Mouse (Mus musculus) limb, embryonic 13.5 days (tissue): Measurements from ENCODE around the gene Nacc2. TPM values are rescaled to one million over a fixed set of nuclear protein-coding genes. Genes with fewer than 3 reads are reported as not detected.

Experiments used
- ATAC-seq: fragments of 200-750 bp; cut with Nextera tagmentation; 2 replicates; pipeline ENCODE4 v1.8.0; 2017; ENCODE audit warnings: low read depth, moderate number of reproducible peaks, moderate TSS enrichment; ENCODE audit not compliant: low FRiP score
- H3K27ac ChIP-seq: fragments of 300-500 bp; sonication (generic); 2 replicates; pipeline ENCODE4 v1.5.1; 2015; ENCODE audit warnings: inconsistent platforms, mild to moderate bottlenecking, moderate library complexity
- H3K27me3 ChIP-seq: fragments of 300-500 bp; sonication (generic); 2 replicates; pipeline ENCODE4 v1.6.1; 2015; ENCODE audit warnings: mild to moderate bottlenecking, inconsistent platforms
- H3K36me3 ChIP-seq: fragments of 300-500 bp; sonication (generic); 2 replicates; pipeline ENCODE4 v1.6.1; 2015; ENCODE audit warnings: inconsistent platforms, mild to moderate bottlenecking, moderate library complexity
- H3K4me1 ChIP-seq: fragments of 300-500 bp; sonication (generic); 2 replicates; pipeline ENCODE4 v1.6.1; 2015; ENCODE audit warnings: inconsistent platforms
- H3K4me2 ChIP-seq: fragments of 300-500 bp; sonication (generic); replicated peaks from 2 replicates; pipeline ENCODE4 v1.6.1; 2015; ENCODE audit warnings: inconsistent platforms, mild to moderate bottlenecking, moderate library complexity
- H3K4me3 ChIP-seq: fragments of 300-500 bp; sonication (generic); 2 replicates; pipeline ENCODE4 v1.5.1; 2015; ENCODE audit warnings: moderate library complexity, mild to moderate bottlenecking, inconsistent platforms
- H3K9ac ChIP-seq: fragments of 300-500 bp; sonication (generic); 2 replicates; pipeline ENCODE4 v1.6.1; 2015; ENCODE audit warnings: mild to moderate bottlenecking, inconsistent platforms
- H3K9me3 ChIP-seq: fragments of 300-500 bp; sonication (generic); 2 replicates; pipeline ENCODE4 v1.6.1; 2016; ENCODE audit warnings: inconsistent platforms
- WGBS: fragments of 180-500 bp; shearing (Covaris S2); methylation state at CpG from one replicate; pipeline ENCODE4 v1.1.7; 2015; 5-methylcytosine and 5-hydroxymethylcytosine counted together
- polyA plus RNA-seq: library from polyadenylated mRNA; unstranded; fragments of >200 nt; fragmentation: Nextera tagmentation; extraction: Ambion mirVana; gene quantifications from 2 replicates; pipeline ENCODE4 v1.2.1, GENCODE M21; 2015

Gene Nacc2
- polyA plus RNA-seq, 1 experiment from 2014 or later: 5.2 TPM

- WGBS: 65% methylated on average over 14 of the region's 14 CpGs
- no peak overlapping the region for H3K4me3 ChIP-seq
- no peak for ATAC-seq
- H3K9me3 ChIP-seq: no peaks in the 10 kb centered on the region
- no peaks in the 10 kb centered on the region for H3K36me3 ChIP-seq
- H3K27ac ChIP-seq: no peak overlapping the region
- H3K4me2 ChIP-seq: no peak overlapping the region
- H3K9ac ChIP-seq: no peak overlapping the region
- H3K4me1 ChIP-seq: peaks cover 19% of the 10 kb centered on the region
- peaks cover 29% of the 10 kb centered on the region; the same call in 1 of the 2 replicates for H3K27me3 ChIP-seq
Measured at GRCm38 (mm10) chr2:26039951-26040350, 83.1 kb downstream of the Nacc2 start.

- Histone ChIP-seq H3K4me2 (no peak overlapping the region), H3K27me3 (peaks cover 29% of the 10 kb centered on the region; the same call in 1 of the 2 replicates), H3K9ac (no peak overlapping the region), H3K36me3 (no peaks in the 10 kb centered on the region), H3K9me3 (no peaks in the 10 kb centered on the region), H3K27ac (no peak overlapping the region), H3K4me3 (no peak overlapping the region), H3K4me1 (peaks cover 34% of the 10 kb centered on the region)
- ATAC-seq: no peak
- 54% methylated on average over 6 of the region's 6 CpGs for WGBS
Measured at GRCm38 (mm10) chr2:26037386-26037785, 85.6 kb downstream of the Nacc2 start.

- no peak overlapping the region for H3K9ac ChIP-seq
- H3K4me1 ChIP-seq: peaks cover 29% of the 10 kb centered on the region
- ATAC-seq: no peak
- no peaks in the 10 kb centered on the region for H3K36me3 ChIP-seq
- peak overlapping the region; percentile 42 for H3K4me2 ChIP-seq
- no peak overlapping the region for H3K4me3 ChIP-seq
- no peak overlapping the region for H3K27ac ChIP-seq
- no peaks in the 10 kb centered on the region for H3K9me3 ChIP-seq
- H3K27me3 ChIP-seq: peaks cover 24% of the 10 kb centered on the region; the same call in 1 of the 2 replicates
- WGBS: 50% methylated on average over 15 of the region's 15 CpGs
Measured at GRCm38 (mm10) chr2:26034344-26035050, 88.5 kb downstream of the Nacc2 start.

GRCm38 (mm10) chr2:26030288-26030687 is 92.7 kb downstream of the Nacc2 start:
- no peaks in the 10 kb centered on the region for H3K9me3 ChIP-seq
- WGBS: 40% methylated on average over 3 of the region's 3 CpGs

GRCm38 (mm10) chr2:26024138-26025075 is 98.6 kb downstream of the Nacc2 start:
- 34% methylated on average over 4 of the region's 4 CpGs for WGBS
- H3K36me3 ChIP-seq: no peaks in the 10 kb centered on the region
- H3K4me1 ChIP-seq: peaks cover 15% of the 10 kb centered on the region
- H3K4me2 ChIP-seq: no peak overlapping the region
- ATAC-seq: no peak
- no peak overlapping the region for H3K27ac ChIP-seq
- no peaks in the 10 kb centered on the region for H3K9me3 ChIP-seq
- H3K27me3 ChIP-seq: peaks cover 3% of the 10 kb centered on the region; the same call in 1 of the 2 replicates
- no peak overlapping the region for H3K4me3 ChIP-seq
- no peak overlapping the region for H3K9ac ChIP-seq

More at GRCm38 (mm10) chr2:26030288-26030687, 92.7 kb downstream of the Nacc2 start:
- Histone ChIP-seq H3K36me3 (no peaks in the 10 kb centered on the region), H3K27ac (no peak overlapping the region), H3K27me3 (peaks cover 5% of the 10 kb centered on the region; the same call in 1 of the 2 replicates), H3K4me3 (no peak overlapping the region), H3K9ac (no peak overlapping the region), H3K4me2 (no peak overlapping the region), H3K4me1 (peaks cover 18% of the 10 kb centered on the region)
- no peak for ATAC-seq

GRCm38 (mm10) chr2:26022626-26023025 is 100.4 kb downstream of the Nacc2 start:
- H3K4me3 ChIP-seq: no peak overlapping the region
- 64% methylated on average over 1 of the region's 1 CpGs for WGBS
- H3K27ac ChIP-seq: no peak overlapping the region
- no peak for ATAC-seq
- peaks cover 19% of the 10 kb centered on the region for H3K4me1 ChIP-seq
- H3K9me3 ChIP-seq: no peaks in the 10 kb centered on the region
- H3K9ac ChIP-seq: no peak overlapping the region
- no peak overlapping the region for H3K4me2 ChIP-seq
- no peaks in the 10 kb centered on the region for H3K27me3 ChIP-seq
- no peaks in the 10 kb centered on the region for H3K36me3 ChIP-seq

GRCm38 (mm10) chr2:26022258-26022565 is 100.8 kb downstream of the Nacc2 start:
- Histone ChIP-seq H3K9ac (no peak overlapping the region), H3K36me3 (no peaks in the 10 kb centered on the region), H3K4me1 (peaks cover 22% of the 10 kb centered on the region), H3K27me3 (no peaks in the 10 kb centered on the region), H3K27ac (no peak overlapping the region), H3K4me2 (peak overlapping the region; percentile 52), H3K4me3 (peak overlapping the region; percentile 85; the same call in 1 of the 2 replicates), H3K9me3 (no peaks in the 10 kb centered on the region)
- ATAC-seq: no peak; the same call in 1 of the 2 replicates
- WGBS: 85% methylated on average over 8 of the region's 8 CpGs

GRCm38 (mm10) chr2:26021561-26022257 is 101.3 kb downstream of the Nacc2 start, which contains the start of gene Ubac1:
TSS of gene Ubac1 (minus strand) at chr2:26021747.
- Histone ChIP-seq H3K9ac (peak within 1 kb of the TSS; percentile 91), H3K36me3 (no peaks in the 10 kb centered on the region), H3K4me3 (peak within 1 kb of the TSS; percentile 85), H3K27me3 (no peaks in the 10 kb centered on the region), H3K9me3 (no peaks in the 10 kb centered on the region), H3K4me2 (peak within 1 kb of the TSS; percentile 95), H3K4me1 (peaks cover 25% of the 10 kb centered on the region), H3K27ac (peak within 1 kb of the TSS; percentile 76)
- peak; percentile 90 for ATAC-seq
- WGBS: 6% methylated on average over 50 of the region's 50 CpGs

GRCm38 (mm10) chr2:26020714-26021560 is 102.1 kb downstream of the Nacc2 start:
- Histone ChIP-seq H3K4me3 (peak overlapping the region; percentile 85), H3K27me3 (no peaks in the 10 kb centered on the region), H3K9ac (peak overlapping the region; percentile 91), H3K27ac (peak overlapping the region; percentile 76), H3K36me3 (0 out of 2 replicates have a peak, but pooled peaks cover 5% of the 10 kb centered on the region), H3K4me1 (peaks cover 25% of the 10 kb centered on the region), H3K4me2 (peak overlapping the region; percentile 95), H3K9me3 (no peaks in the 10 kb centered on the region)
- WGBS: 3% methylated on average over 38 of the region's 38 CpGs
- ATAC-seq: peak; percentile 12; the same call in 1 of the 2 replicates

GRCm38 (mm10) chr2:26019923-26020322 is 103.1 kb downstream of the Nacc2 start:
- no peak for ATAC-seq
- no peak overlapping the region for H3K4me3 ChIP-seq
- WGBS: 69% methylated on average over 3 of the region's 3 CpGs
- H3K4me1 ChIP-seq: peaks cover 25% of the 10 kb centered on the region
- no peaks in the 10 kb centered on the region for H3K9me3 ChIP-seq
- H3K9ac ChIP-seq: peak overlapping the region; percentile 91; the same call in 1 of the 2 replicates
- no peak overlapping the region for H3K27ac ChIP-seq
- peak overlapping the region; percentile 95 for H3K4me2 ChIP-seq
- H3K27me3 ChIP-seq: no peaks in the 10 kb centered on the region
- peaks cover 14% of the 10 kb centered on the region for H3K36me3 ChIP-seq

- Histone ChIP-seq H3K36me3 (peaks cover 38% of the 10 kb centered on the region), H3K9ac (0 out of 2 replicates have a peak overlapping the region, but pooled peaks have one; percentile 5), H3K27me3 (no peaks in the 10 kb centered on the region), H3K4me3 (no peak overlapping the region), H3K9me3 (no peaks in the 10 kb centered on the region), H3K27ac (no peak overlapping the region), H3K4me1 (peaks cover 25% of the 10 kb centered on the region), H3K4me2 (no peak overlapping the region)
- ATAC-seq: no peak
- WGBS: 76% methylated on average over 4 of the region's 4 CpGs
Measured at GRCm38 (mm10) chr2:26017326-26017725, 105.7 kb downstream of the Nacc2 start.
